Mouse (Mus musculus) heart, postnatal 4 days (tissue): ENCODE data around the gene Tbk1. TPM values are rescaled to one million over a fixed set of nuclear protein-coding genes. Genes with fewer than 3 reads are reported as not detected.

Experiments
- DNase-seq: peaks from one replicate; pipeline ENCODE4 v3.0.0; 2021
- total RNA-seq, 2 experiments: library from RNA; stranded (reverse); gene quantifications; 2 replicates each; pipeline ENCODE4 v1.2.3; 2021

Tbk1 gene
- total RNA-seq, result 10 to 100 TPM; 18.7 to 26.8 TPM

- peak; percentile 95 for DNase-seq
Measured at GRCm38 (mm10) chr10:121586675-121587370, at the start of gene Tbk1. TSS of gene Tbk1 (minus strand) at chr10:121586787.

GRCm38 (mm10) chr10:121636276-121636675, 49.7 kb upstream of the Tbk1 start:
- no peak for DNase-seq

GRCm38 (mm10) chr10:121634159-121634558, 47.6 kb upstream of the Tbk1 start:
- DNase-seq, result no peak

GRCm38 (mm10) chr10:121628561-121629040, 42.0 kb upstream of the Tbk1 start:
- no peak for DNase-seq

DNA sequence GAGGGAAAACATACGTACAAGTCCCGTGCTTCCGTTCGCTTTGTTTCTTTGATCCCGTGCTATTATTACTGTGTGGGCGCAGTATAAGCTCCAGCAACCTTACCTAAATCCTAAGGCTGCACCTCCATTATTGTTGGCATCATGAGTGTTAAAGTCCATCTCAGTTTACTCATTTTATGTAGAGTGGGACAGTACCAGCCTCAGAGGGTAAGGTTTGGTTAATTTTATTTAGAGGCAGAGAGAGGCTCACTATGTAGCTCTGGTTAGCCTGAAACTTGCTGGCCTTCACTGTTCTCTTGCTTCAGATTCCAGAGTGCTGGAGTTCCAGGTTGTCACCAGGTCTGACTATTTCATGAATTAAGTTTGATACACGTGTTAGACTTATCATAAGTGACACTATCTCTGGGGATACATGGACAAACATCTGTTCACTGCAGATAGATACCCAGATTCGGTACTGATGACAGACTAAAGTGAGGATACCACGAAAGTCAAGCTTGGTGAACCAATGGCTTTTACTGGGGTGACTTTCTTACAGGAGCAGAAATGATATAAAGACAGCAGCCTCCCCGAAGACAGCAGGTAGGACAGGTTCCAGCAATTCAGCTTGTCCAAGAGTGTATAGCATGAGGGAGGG, 40.7 kb upstream of the Tbk1 start:
- no peak for DNase-seq

DNA sequence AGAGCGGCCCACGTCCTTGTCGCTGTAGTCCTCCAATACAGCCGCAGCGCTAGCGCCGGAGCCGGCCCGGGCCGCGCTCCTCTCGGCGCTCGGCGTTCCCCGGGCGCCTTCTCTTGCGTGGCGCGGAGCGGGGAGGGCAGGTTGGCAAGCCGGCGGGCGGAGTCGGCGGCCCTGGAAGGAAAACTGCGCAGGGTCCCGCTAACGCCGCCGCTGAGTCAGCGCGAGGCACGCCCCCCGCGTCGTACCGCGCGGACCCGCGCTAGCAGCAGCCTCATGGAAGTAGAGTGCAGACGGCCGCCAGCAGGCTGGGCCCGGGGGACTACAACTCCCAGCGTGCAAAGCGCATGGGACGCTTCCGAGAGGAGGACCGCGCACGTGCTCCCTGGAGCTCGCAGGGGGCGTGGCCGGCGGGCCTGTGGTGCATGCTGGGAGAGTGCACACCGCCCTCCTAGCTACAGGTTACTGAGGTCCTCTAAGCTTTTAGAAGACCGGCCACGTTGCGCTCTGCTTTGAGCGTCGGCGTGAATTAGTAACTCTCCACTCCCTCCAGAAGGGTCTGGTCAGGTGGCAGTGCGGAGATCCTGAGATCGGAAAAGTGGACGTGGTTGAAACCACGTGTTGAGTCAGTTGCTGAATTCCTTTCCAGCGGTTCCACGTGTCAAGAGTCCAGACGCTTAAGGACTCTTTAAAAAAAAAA, 39.7 kb upstream of the Tbk1 start, which contains the start of gene Xpot:
TSS of gene Xpot (minus strand) at position 147 of the 697 bp plus-strand sequence.
- peak; percentile 98 for DNase-seq

DNA sequence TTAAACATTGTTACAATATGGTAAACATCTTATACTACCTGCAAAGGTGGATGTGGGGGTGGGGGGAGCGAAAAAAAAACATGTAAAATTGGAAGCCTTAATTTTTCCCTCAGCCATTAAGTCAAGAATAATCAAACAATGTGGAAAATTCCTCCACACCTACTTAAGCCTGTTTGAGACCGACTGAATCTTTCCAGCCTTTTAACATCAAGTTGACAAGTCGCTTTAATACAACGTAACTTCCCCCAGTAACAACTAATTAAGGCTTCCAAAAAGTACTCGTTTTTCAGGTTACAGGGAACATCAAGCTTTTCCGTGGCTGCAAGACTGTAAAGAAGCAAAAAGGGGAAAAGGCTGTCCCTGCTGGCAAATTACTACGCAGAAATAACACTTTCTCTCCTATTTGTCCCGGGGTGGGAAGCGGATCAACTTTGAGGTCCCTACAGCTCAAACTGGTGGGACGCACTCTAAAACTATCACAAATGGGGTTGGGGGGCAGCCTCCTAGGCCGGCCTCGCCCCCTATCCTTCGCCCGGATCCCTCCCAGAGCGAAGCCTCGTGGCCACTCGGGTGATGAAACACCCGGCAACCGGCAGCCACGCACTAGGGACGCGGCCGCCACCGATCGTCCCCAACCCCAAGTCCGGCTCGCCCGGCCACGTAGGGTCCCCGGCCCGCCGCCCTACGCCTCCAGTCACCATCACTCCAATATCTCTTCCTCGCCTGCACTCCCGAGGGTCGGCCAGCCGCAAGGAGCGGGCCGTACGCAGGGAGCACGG, 39.0 kb upstream of the Tbk1 start:
- DNase-seq, result no peak

GRCm38 (mm10) chr10:121625006-121625405, 38.4 kb upstream of the Tbk1 start:
- DNase-seq, result no peak

GRCm38 (mm10) chr10:121623670-121624069, 37.1 kb upstream of the Tbk1 start:
- DNase-seq, result no peak

- DNase-seq, result no peak
Measured at GRCm38 (mm10) chr10:121622431-121622830, 35.8 kb upstream of the Tbk1 start.

DNA sequence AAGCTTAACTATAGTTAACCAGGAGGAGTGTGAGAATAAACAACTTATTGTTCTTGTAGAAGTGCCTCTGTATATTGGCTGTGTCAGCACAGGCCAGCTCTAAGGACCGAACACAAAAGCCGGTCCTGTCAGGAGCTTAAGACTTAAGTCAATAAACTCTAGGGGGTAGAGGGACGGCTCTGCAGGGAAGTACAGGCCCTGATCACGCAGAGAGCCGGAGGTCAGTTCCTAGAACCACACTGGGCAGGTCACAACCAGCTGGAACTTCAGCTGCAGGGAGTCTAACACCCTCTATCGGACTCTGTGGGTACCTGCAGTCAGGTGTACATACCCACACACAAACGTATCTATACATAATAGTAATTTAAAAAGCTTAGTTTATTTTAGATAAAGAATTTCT, 29.3 kb upstream of the Tbk1 start:
- no peak for DNase-seq

GRCm38 (mm10) chr10:121615146-121615870, 28.7 kb upstream of the Tbk1 start:
- DNase-seq, result no peak

DNA sequence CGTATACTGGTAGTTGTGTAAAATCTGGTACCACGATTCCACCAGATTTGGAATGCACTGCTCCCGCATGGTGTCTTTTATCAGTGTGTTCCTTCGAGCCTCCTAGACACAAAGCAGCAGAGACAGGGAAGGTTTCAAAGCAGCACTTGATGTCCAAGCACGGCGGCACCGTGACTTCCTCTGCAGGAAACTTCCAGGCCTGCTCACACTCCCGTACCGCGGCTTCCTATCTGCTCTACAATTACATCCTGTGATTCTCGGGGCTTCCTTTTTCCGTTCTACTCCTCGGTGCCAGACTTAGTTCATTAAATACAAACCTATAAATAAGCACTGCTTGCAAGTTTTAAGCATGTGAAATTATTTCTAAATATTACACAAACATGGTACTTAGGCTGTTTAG, 27.0 kb upstream of the Tbk1 start:
- DNase-seq, result peak; percentile 47

DNA sequence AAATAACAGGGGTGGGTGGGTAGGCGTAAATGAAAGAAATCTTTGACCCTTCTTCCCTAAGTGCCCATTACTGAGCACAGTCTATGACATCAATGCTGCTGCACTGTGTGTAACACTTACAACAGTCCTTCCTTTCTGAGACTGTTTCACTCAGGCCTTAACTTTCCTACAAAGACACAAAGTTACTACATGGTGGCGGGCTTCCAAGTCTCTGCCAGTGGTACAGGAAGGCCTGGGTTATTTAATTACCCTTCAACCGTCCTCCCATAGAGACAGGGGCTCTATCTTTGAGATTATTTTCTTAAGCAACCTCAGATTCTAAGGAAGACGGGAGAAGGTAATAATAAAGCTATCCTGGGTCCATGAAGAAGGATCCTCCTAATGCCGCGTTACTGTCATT, 25.9 kb upstream of the Tbk1 start:
- no peak for DNase-seq

DNA sequence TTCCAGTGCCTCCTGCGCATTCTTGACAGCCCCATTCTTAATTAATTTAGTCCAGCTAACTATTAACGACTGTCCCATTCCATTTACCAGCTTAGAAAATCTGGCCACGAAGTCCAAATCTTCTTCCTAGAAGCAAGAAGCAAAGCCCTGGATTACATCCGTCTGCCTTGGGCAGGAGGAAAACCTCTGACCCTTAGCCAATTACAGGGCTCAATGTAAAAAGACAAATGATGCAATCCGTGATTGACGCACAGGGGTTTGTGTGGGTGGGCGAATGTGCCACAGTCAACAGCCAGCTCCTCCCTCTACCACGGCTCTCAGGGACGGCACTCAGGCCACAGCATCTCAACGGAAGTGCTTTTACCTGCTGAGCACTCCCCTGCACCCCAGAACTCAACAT, 25.0 kb upstream of the Tbk1 start:
- no peak for DNase-seq

DNA sequence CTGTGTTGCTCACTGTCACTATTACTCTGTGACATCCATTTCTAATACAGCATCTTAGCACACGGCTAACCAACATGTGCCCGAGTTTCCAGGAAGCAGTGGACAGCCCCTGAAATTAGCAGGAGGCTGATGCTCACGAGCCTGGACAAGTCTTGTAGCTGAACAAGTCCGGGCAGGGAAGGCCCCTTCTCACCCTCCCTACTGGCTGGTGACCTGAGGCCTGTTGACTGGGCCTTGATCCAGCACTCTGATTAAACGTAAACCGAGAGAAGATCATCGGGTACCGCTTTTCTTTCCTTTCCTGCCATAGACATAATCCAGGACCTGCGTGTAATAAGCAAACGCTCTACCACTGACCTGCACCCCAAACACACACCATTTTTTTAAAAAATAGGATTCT, 21.6 kb upstream of the Tbk1 start:
- DNase-seq, result no peak

DNA sequence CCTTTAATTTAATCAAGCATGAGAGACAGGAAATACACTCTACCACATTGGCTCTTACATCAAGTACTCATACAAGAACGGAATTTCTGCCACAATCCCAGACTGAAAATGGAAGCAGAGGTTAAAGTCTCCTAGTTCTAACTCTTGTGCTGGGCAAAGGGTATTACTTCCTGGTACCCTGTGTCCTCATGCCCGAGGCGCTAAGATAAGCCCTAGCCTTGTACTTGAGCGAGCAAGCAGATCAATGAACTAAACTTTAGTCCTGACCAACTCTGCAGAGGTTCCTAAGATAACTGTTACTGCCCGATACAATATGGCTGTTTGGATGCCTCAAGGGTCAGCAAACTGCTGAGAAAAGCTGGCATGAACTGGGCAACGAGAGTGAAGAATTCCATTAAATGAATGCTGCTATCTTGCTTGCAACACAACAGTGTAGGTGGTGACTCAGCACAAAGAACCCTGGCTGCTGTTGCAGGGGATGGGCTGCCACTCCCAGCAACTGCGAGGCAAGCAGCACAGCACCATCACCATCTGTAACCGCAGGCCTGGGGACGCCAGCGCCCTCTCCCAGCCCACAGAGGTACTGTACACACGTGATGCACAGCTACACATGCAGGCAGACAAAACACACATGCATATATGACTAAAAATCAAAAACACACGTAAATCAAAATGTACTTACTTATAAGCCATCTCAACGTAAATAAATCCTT, 18.2 kb upstream of the Tbk1 start:
- no peak for DNase-seq

DNA sequence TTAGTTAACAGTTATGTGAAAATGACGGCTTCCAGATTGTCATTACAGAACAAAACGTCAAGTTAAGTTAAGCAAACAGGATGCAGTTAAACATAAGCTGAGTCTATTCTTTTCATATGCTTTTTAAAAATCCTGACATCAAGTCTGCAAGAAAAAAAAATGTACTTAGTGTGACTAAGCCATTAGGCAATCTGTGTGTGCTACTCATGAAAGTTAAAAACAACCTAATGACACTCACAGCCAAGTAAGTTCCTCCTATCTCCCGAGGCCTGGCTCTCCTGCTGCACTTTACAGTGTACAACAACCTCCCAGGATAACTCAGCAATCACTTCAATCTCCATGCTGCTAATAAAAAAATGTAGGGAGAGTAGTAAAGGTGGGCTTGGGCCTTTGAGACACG, 17.0 kb upstream of the Tbk1 start:
- DNase-seq, result no peak

DNA sequence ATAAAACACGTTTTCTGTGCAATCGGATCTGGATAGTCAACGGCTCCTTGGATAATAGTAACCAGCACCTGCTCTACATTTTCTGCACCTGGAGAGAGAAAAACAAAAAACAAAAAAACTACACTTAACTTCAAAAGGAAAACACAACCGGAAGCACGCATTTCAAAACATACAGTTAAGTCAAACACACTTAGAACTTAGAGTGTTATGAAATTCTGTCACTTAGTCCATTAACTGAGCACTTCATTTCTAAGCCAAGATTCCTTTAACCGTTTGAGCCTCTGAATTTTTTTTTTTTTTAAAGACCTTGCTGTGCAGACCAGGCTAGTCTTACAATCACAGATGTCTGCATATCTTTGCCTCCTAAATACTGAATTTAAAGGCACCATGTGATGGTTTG, 14.7 kb upstream of the Tbk1 start:
- no peak for DNase-seq

- DNase-seq, result no peak
Measured at GRCm38 (mm10) chr10:121596580-121596979, 10.0 kb upstream of the Tbk1 start.

GRCm38 (mm10) chr10:121591106-121591505, 4.5 kb upstream of the Tbk1 start:
- no peak for DNase-seq
